Mouse (Mus musculus) CH12.LX (cell line): Measurements from ENCODE around the gene Cap2. TPM values are rescaled to one million over a fixed set of nuclear protein-coding genes. Genes with fewer than 3 reads are reported as not detected.

Source experiments
- DNase-seq: peaks from one replicate; pipeline ENCODE4 v3.0.0-alpha.2; 2013; ENCODE audit errors: extremely low read depth
- H3K27ac ChIP-seq: 2 replicates; pipeline ENCODE4 v1.5.1; 2012; ENCODE audit warnings: low read depth, mild to moderate bottlenecking, control low read depth, moderate library complexity; ENCODE audit not compliant: insufficient read depth
- H3K27me3 ChIP-seq: replicated peaks from 2 replicates; pipeline ENCODE3; 2012; ENCODE audit warnings: inconsistent platforms
- H3K36me3 ChIP-seq, 2 experiments: replicated peaks in 1 of 2; 2 replicates each; pipeline versions ENCODE3 to v1.6.1; 2012; ENCODE audit warnings: inconsistent platforms in 1 of 2, low read length in 1 of 2, mild to moderate bottlenecking in 1 of 2, mixed read lengths in 1 of 2, moderate library complexity in 1 of 2; ENCODE audit not compliant: control insufficient read depth in 1 of 2, insufficient read depth in 1 of 2
- H3K4me1 ChIP-seq, 2 experiments: 2 replicates each; pipeline ENCODE4 v1.6.1; 2012; ENCODE audit warnings: inconsistent platforms in 1 of 2, moderate library complexity in 1 of 2; ENCODE audit not compliant: insufficient read depth in 2 of 2, control insufficient read depth in 1 of 2
- H3K4me2 ChIP-seq: 2 replicates; pipeline ENCODE4 v1.6.1; 2012; ENCODE audit warnings: low read depth, mild to moderate bottlenecking, control low read depth; ENCODE audit not compliant: poor library complexity, insufficient read depth, severe bottlenecking
- H3K4me3 ChIP-seq, 3 experiments: fragments of 150-350 bp in 1 of 3; sonication (generic) in 1 of 3; replicated peaks in 1 of 3; 2 replicates each; pipeline versions ENCODE3 to v1.5.1; 2011 to 2012; ENCODE audit warnings: low read depth in 2 of 3, low read length in 2 of 3, mild to moderate bottlenecking in 2 of 3, moderate library complexity in 2 of 3, control low read depth in 1 of 3, improper control_type of control experiment in 1 of 3, inconsistent platforms in 1 of 3, mixed read lengths in 1 of 3; ENCODE audit not compliant: poor library complexity in 1 of 3
- H3K79me2 ChIP-seq: replicated peaks from 2 replicates; pipeline ENCODE4 v1.6.1; 2012; ENCODE audit warnings: mild to moderate bottlenecking, moderate library complexity; ENCODE audit not compliant: control insufficient read depth, poor library complexity, insufficient read depth, severe bottlenecking; ENCODE audit errors: extremely low read depth
- H3K9ac ChIP-seq: 2 replicates; pipeline ENCODE4 v1.6.1; 2012; ENCODE audit warnings: low read depth, mild to moderate bottlenecking, control low read depth, moderate library complexity; ENCODE audit not compliant: insufficient read depth
- H3K9me3 ChIP-seq: replicated peaks from 2 replicates; pipeline ENCODE3; 2012; ENCODE audit warnings: low read length, inconsistent platforms, mixed read lengths
- BHLHE40 ChIP-seq: IDR thresholded peaks from 2 replicates; pipeline ENCODE4 v1.6.1; 2011; ENCODE audit warnings: mild to moderate bottlenecking, low read depth, low read length, improper control_type of control experiment
- CHD1 ChIP-seq: IDR thresholded peaks from 2 replicates; pipeline ENCODE4 v1.6.1; 2012; ENCODE audit warnings: low read depth, low read length, improper control_type of control experiment, inconsistent platforms
- CTCF ChIP-seq, 2 experiments: IDR thresholded peaks in 1 of 2; conservative IDR thresholded peaks in 1 of 2; 2 replicates each; pipeline ENCODE4 v1.5.1; 2011 to 2012; ENCODE audit warnings: low read depth in 2 of 2, low read length in 2 of 2, improper control_type of control experiment in 1 of 2, inconsistent platforms in 1 of 2, mild to moderate bottlenecking in 1 of 2, moderate library complexity in 1 of 2
- E2F4 ChIP-seq: IDR thresholded peaks from 2 replicates; pipeline ENCODE4 v1.6.1; 2011; ENCODE audit warnings: low read depth, low read length, improper control_type of control experiment; ENCODE audit not compliant: insufficient replicate concordance
- ELF1 ChIP-seq: IDR thresholded peaks from 2 replicates; pipeline ENCODE4 v1.6.1; 2014; ENCODE audit warnings: low read depth, mild to moderate bottlenecking, inconsistent platforms, low read length, improper control_type of control experiment
- EP300 ChIP-seq: IDR thresholded peaks from 2 replicates; pipeline ENCODE4 v1.6.1; 2011; ENCODE audit warnings: low read length, improper control_type of control experiment
- ETS1 ChIP-seq: conservative IDR thresholded peaks from 2 replicates; pipeline ENCODE4 v1.6.1; 2012; ENCODE audit warnings: low read depth, mild to moderate bottlenecking, inconsistent platforms, low read length, improper control_type of control experiment, moderate library complexity
- GABPA ChIP-seq: IDR thresholded peaks from 2 replicates; pipeline ENCODE4 v1.6.1; 2012; ENCODE audit warnings: low read depth, low read length, improper control_type of control experiment, inconsistent platforms; ENCODE audit not compliant: insufficient replicate concordance
- HCFC1 ChIP-seq: IDR thresholded peaks from 2 replicates; pipeline ENCODE4 v1.6.1; 2012; ENCODE audit warnings: low read depth, mild to moderate bottlenecking, inconsistent platforms, low read length, improper control_type of control experiment
- IRF4 ChIP-seq: IDR thresholded peaks from 2 replicates; pipeline ENCODE4 v1.6.1; 2014; ENCODE audit warnings: low read depth, mild to moderate bottlenecking, inconsistent platforms, low read length, improper control_type of control experiment
- JUN ChIP-seq: IDR thresholded peaks from 2 replicates; pipeline ENCODE4 v1.6.1; 2011; ENCODE audit warnings: low read depth, mild to moderate bottlenecking, low read length, improper control_type of control experiment, moderate library complexity; ENCODE audit not compliant: insufficient read depth
- JUND ChIP-seq: conservative IDR thresholded peaks from 2 replicates; pipeline ENCODE4 v1.6.1; 2011; ENCODE audit warnings: low read depth, low read length, improper control_type of control experiment
- MAFK ChIP-seq: IDR thresholded peaks from 2 replicates; pipeline ENCODE4 v1.6.1; 2011; ENCODE audit warnings: low read length, improper control_type of control experiment; ENCODE audit not compliant: insufficient replicate concordance
- MAX ChIP-seq: IDR thresholded peaks from 2 replicates; pipeline ENCODE4 v1.6.1; 2011; ENCODE audit warnings: low read length, improper control_type of control experiment
- MAZ ChIP-seq: IDR thresholded peaks from 2 replicates; pipeline ENCODE4 v1.6.1; 2012; ENCODE audit warnings: low read depth, mild to moderate bottlenecking, inconsistent platforms, low read length, improper control_type of control experiment, moderate library complexity
- MEF2A ChIP-seq: IDR thresholded peaks from 2 replicates; pipeline ENCODE4 v1.6.1; 2014; ENCODE audit warnings: low read depth, mild to moderate bottlenecking, inconsistent platforms, low read length, improper control_type of control experiment, borderline replicate concordance
- MXI1 ChIP-seq: IDR thresholded peaks from 2 replicates; pipeline ENCODE4 v1.6.1; 2011; ENCODE audit warnings: mild to moderate bottlenecking, low read depth, low read length, improper control_type of control experiment
- NELFE ChIP-seq: IDR thresholded peaks from 2 replicates; pipeline ENCODE4 v1.6.1; 2011; ENCODE audit warnings: low read depth, low read length, improper control_type of control experiment
- NRF1 ChIP-seq: IDR thresholded peaks from 2 replicates; pipeline ENCODE4 v1.6.1; 2014; ENCODE audit warnings: low read depth, mild to moderate bottlenecking, inconsistent platforms, low read length, improper control_type of control experiment, moderate library complexity
- POLR2A ChIP-seq: IDR thresholded peaks from 2 replicates; pipeline ENCODE4 v1.6.1; 2011; ENCODE audit warnings: low read depth, mild to moderate bottlenecking, improper control_type of control experiment, low read length
- SIN3A ChIP-seq: IDR thresholded peaks from 2 replicates; pipeline ENCODE4 v1.6.1; 2012; ENCODE audit warnings: low read length, improper control_type of control experiment, inconsistent platforms
- SMC3 ChIP-seq: IDR thresholded peaks from 2 replicates; pipeline ENCODE4 v1.6.1; 2011; ENCODE audit warnings: low read depth, low read length, improper control_type of control experiment
- TBP ChIP-seq: conservative IDR thresholded peaks from 2 replicates; pipeline ENCODE4 v1.6.1; 2011; ENCODE audit warnings: low read depth, low read length, improper control_type of control experiment
- TCF12 ChIP-seq: IDR thresholded peaks from 2 replicates; pipeline ENCODE4 v1.6.1; 2014; ENCODE audit warnings: low read depth, mild to moderate bottlenecking, inconsistent platforms, low read length, improper control_type of control experiment
- UBTF ChIP-seq: IDR thresholded peaks from 2 replicates; pipeline ENCODE4 v1.6.1; 2012; ENCODE audit warnings: low read depth, mild to moderate bottlenecking, inconsistent platforms, low read length, improper control_type of control experiment, moderate library complexity
- USF1 ChIP-seq: IDR thresholded peaks from 2 replicates; pipeline ENCODE4 v1.6.1; 2014; ENCODE audit warnings: low read depth, mild to moderate bottlenecking, inconsistent platforms, low read length, improper control_type of control experiment
- USF2 ChIP-seq: conservative IDR thresholded peaks from 2 replicates; pipeline ENCODE4 v1.6.1; 2011; ENCODE audit warnings: low read depth, low read length, improper control_type of control experiment
- ZKSCAN1 ChIP-seq: IDR thresholded peaks from 2 replicates; pipeline ENCODE4 v1.6.1; 2012; ENCODE audit warnings: low read depth, inconsistent platforms, low read length, improper control_type of control experiment, borderline replicate concordance
- ZMIZ1 ChIP-seq: IDR thresholded peaks from 2 replicates; pipeline ENCODE4 v1.6.1; 2012; ENCODE audit warnings: low read depth, mild to moderate bottlenecking, inconsistent platforms, low read length, improper control_type of control experiment
- ZNF384 ChIP-seq: IDR thresholded peaks from 2 replicates; pipeline ENCODE4 v1.6.1; 2012; ENCODE audit warnings: low read depth, low read length, improper control_type of control experiment, inconsistent platforms
- dilution Hi-C: fragments of 300-500 bp; cut with MboI; formaldehyde crosslinking; loops from 2 replicates; pipeline ENCODE4 v1.14.3; 2020; ENCODE audit warnings: low sequenced_read_pairs; ENCODE audit not compliant: extremely low pct_unique_long_range_greater_than_20kb, extremely low pct_ligation_motif_present
- in situ Hi-C: fragments of 300-500 bp; cut with MboI; formaldehyde crosslinking; loops from 3 replicates; pipeline ENCODE4 v1.14.3; 2019; ENCODE audit warnings: low sequenced_read_pairs, low pct_ligation_motif_present, low pct_unique_long_range_greater_than_20kb, mixed read lengths
- polyA plus RNA-seq: library from polyadenylated mRNA; unstranded; fragments of >175 nt; gene quantifications from 2 replicates; pipeline ENCODE4 v1.2.1, GENCODE M21; 2012; ENCODE audit warnings: low read depth; ENCODE audit not compliant: insufficient read length
- total RNA-seq, 2 experiments: library from RNA; depleted of rRNA; stranded (reverse); fragments of 300-350 nt in 1 of 2; fragments of >200 nt in 1 of 2; gene quantifications; 2 replicates each; pipeline ENCODE4 v1.2.3; 2012 to 2014

Gene Cap2
- total and polyA plus RNA-seq, 3 experiments: 0.04 to 0.11 TPM; not detected in 1

DNA sequence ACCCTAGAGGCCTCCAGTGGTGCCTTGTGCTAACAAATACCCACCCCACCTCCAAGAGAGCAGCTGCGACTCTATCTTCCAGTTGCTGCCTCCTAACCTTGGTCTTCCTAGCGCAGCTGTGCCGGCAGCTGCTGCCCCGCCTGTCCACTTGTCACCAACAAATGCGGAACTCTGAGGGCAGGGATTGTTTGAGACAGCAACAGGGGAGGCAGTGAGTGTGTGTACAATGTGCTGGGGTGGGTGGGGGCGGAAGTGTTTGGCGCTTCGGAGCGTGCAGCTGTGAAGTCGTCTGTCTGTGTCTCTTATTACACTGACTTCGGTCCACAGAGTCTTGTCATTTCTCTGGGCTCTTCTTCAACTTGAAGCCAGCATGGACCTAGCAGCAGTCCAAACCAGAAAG is 118.0 kb downstream of the Cap2 start:
- TF ChIP-seq SMC3 (peak; percentile 14; the same call in 1 of the 2 replicates), NRF1 (0 out of 2 replicates have a peak, but pooled peaks have one; percentile 30), MAFK (no peak), MAZ (peak; percentile 69), MXI1 (peak; percentile 42; the same call in 1 of the 2 replicates), SIN3A (peak; percentile 49; the same call in 1 of the 2 replicates), ELF1 (peak; percentile 76), GABPA (no peak), TBP (no peak), UBTF (no peak), BHLHE40 (peak; percentile 72), JUN (no peak), MAX (0 out of 2 replicates have a peak, but pooled peaks have one; percentile 24), CHD1 (no peak), NELFE (no peak), ZMIZ1 (no peak), E2F4 (no peak), USF2 (no peak), ZKSCAN1 (no peak), TCF12 (peak; percentile 95), POLR2A (no peak), HCFC1 (peak; percentile 51), USF1 (no peak), CTCF (conservative IDR thresholded peaks at IDR 0.05 in 1 of 2, IDR thresholded peaks at IDR 0.05 in 1 of 2; ENCODE audit: low read depth in 2 of 2, low read length in 2 of 2) (no peak), ETS1 (peak; percentile 48), JUND (no peak), MEF2A (peak; percentile 45; the same call in 1 of the 2 replicates), EP300 (peak; percentile 55; the same call in 1 of the 2 replicates), IRF4 (peak; percentile 35; the same call in 1 of the 2 replicates), ZNF384 (no peak)
- Histone ChIP-seq H3K36me3 (no peaks in the 10 kb centered on the region), H3K9me3 (peaks cover 9% of the 10 kb centered on the region), H3K79me2 (no peaks in the 10 kb centered on the region), H3K27me3 (peaks cover 47% of the 10 kb centered on the region), H3K4me3 (no peak overlapping the region), H3K9ac (no peak overlapping the region), H3K4me1 (peaks cover 9 to 46% of the 10 kb centered on the region in 2 experiments), H3K27ac (no peak overlapping the region), H3K4me2 (peak overlapping the region; percentile 79)
- in situ Hi-C loops: no loop called here
- dilution Hi-C loops: no loop called here
- DNase-seq: peak; percentile 82
